Mouse (Mus musculus) limb, embryonic 15.5 days (tissue): Measurements from ENCODE around the gene Gnmt. TPM values are rescaled to one million over a fixed set of nuclear protein-coding genes. Genes with fewer than 3 reads are reported as not detected.

Experiments
- ATAC-seq: fragments of 200-750 bp; cut with Nextera tagmentation; 2 replicates; pipeline ENCODE4 v1.8.0; 2017; ENCODE audit warnings: low read depth, moderate TSS enrichment; ENCODE audit not compliant: insufficient number of reproducible peaks, low FRiP score, low TSS enrichment
- H3K27ac ChIP-seq: fragments of 300-500 bp; sonication (generic); 2 replicates; pipeline ENCODE4 v1.5.1; 2015; ENCODE audit warnings: moderate library complexity, mild to moderate bottlenecking, inconsistent platforms
- H3K27me3 ChIP-seq: fragments of 300-500 bp; sonication (generic); 2 replicates; pipeline ENCODE4 v1.6.1; 2015; ENCODE audit warnings: inconsistent platforms
- H3K36me3 ChIP-seq: fragments of 300-500 bp; sonication (generic); 2 replicates; pipeline ENCODE4 v1.6.1; 2015; ENCODE audit warnings: inconsistent platforms
- H3K4me1 ChIP-seq: fragments of 300-500 bp; sonication (generic); 2 replicates; pipeline ENCODE4 v1.6.1; 2015; ENCODE audit warnings: inconsistent platforms
- H3K4me2 ChIP-seq: fragments of 300-500 bp; sonication (generic); 2 replicates; pipeline ENCODE4 v1.6.1; 2015; ENCODE audit warnings: mild to moderate bottlenecking, inconsistent platforms
- H3K4me3 ChIP-seq: fragments of 300-500 bp; sonication (generic); 2 replicates; pipeline ENCODE4 v1.5.1; 2015; ENCODE audit warnings: mild to moderate bottlenecking, inconsistent platforms
- H3K9ac ChIP-seq: fragments of 300-500 bp; sonication (generic); 2 replicates; pipeline ENCODE4 v1.6.1; 2015; ENCODE audit warnings: inconsistent platforms
- H3K9me3 ChIP-seq: fragments of 300-500 bp; sonication (generic); 2 replicates; pipeline ENCODE4 v1.6.1; 2016; ENCODE audit warnings: inconsistent platforms
- WGBS: fragments of 180-500 bp; shearing (Covaris S2); methylation state at CpG from one replicate; pipeline ENCODE4 v1.1.7; 2015; 5-methylcytosine and 5-hydroxymethylcytosine counted together
- polyA plus RNA-seq: library from polyadenylated mRNA; unstranded; fragments of >200 nt; fragmentation: Nextera tagmentation; extraction: Ambion mirVana; gene quantifications from 2 replicates; pipeline ENCODE4 v1.2.1, GENCODE M21; 2015

The Gnmt gene
- polyA plus RNA-seq, 1 experiment from 2014 or later = 1.5 TPM

- Histone ChIP-seq H3K9me3 (no peaks in the 10 kb centered on the region), H3K4me2 (no peak overlapping the region), H3K27ac (no peak overlapping the region), H3K36me3 (peaks cover 29% of the 10 kb centered on the region), H3K4me1 (peaks cover 32% of the 10 kb centered on the region), H3K4me3 (no peak overlapping the region), H3K9ac (no peak overlapping the region), H3K27me3 (no peaks in the 10 kb centered on the region)
- WGBS = 84% methylated on average over 3 of the region's 3 CpGs
- no peak for ATAC-seq
Measured at GRCm38 (mm10) chr17:46699912-46700311, 29.1 kb downstream of the Gnmt start.

- H3K27ac ChIP-seq = no peak overlapping the region
- no peak overlapping the region for H3K4me2 ChIP-seq
- H3K9ac ChIP-seq = no peak overlapping the region
- H3K4me3 ChIP-seq = no peak overlapping the region
- ATAC-seq = no peak
- no peaks in the 10 kb centered on the region for H3K9me3 ChIP-seq
- H3K27me3 ChIP-seq = no peaks in the 10 kb centered on the region
- WGBS = 51% methylated on average over 5 of the region's 5 CpGs
- H3K36me3 ChIP-seq = peaks cover 29% of the 10 kb centered on the region
- peaks cover 32% of the 10 kb centered on the region for H3K4me1 ChIP-seq
Measured at GRCm38 (mm10) chr17:46699245-46699644, 29.7 kb downstream of the Gnmt start.

DNA sequence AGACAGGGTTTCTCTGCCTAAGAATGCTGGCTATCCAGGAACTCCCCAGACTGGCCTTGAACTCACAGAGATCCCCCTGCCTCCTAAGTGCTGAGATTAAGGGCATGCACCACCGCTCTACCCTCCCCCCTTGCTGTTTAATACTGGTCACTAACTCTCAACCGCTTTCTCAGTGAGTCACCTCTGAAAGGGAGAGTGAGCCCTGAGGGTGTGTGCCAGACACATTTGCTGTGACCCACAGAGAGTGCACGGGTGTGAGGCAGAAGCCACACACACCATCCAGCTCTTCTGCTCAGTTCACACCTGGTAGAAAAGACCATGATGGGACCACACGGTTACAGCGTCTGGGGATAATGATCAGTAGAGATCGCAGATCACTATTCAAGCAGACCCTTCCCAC, 30.5 kb downstream of the Gnmt start:
- no peak for ATAC-seq
- Histone ChIP-seq H3K9me3 (no peaks in the 10 kb centered on the region), H3K4me1 (peaks cover 26% of the 10 kb centered on the region), H3K4me3 (no peak overlapping the region), H3K27ac (no peak overlapping the region), H3K27me3 (no peaks in the 10 kb centered on the region), H3K36me3 (peaks cover 31% of the 10 kb centered on the region), H3K4me2 (no peak overlapping the region), H3K9ac (no peak overlapping the region)
- 84% methylated on average over 6 of the region's 6 CpGs for WGBS

- no peaks in the 10 kb centered on the region for H3K27me3 ChIP-seq
- H3K9ac ChIP-seq = no peak overlapping the region
- no peak overlapping the region for H3K27ac ChIP-seq
- H3K36me3 ChIP-seq = peaks cover 37% of the 10 kb centered on the region
- H3K4me2 ChIP-seq = no peak overlapping the region
- H3K9me3 ChIP-seq = no peaks in the 10 kb centered on the region
- H3K4me3 ChIP-seq = no peak overlapping the region
- 70% methylated on average over 1 of the region's 1 CpGs for WGBS
- H3K4me1 ChIP-seq = no peaks in the 10 kb centered on the region
- no peak for ATAC-seq
Measured at GRCm38 (mm10) chr17:46694517-46695063, 34.4 kb downstream of the Gnmt start.

GRCm38 (mm10) chr17:46691390-46691789, 37.6 kb downstream of the Gnmt start:
- 91% methylated on average over 2 of the region's 2 CpGs for WGBS
- H3K27ac ChIP-seq = no peak overlapping the region
- H3K4me1 ChIP-seq = no peaks in the 10 kb centered on the region
- H3K36me3 ChIP-seq = peaks cover 40% of the 10 kb centered on the region
- no peak overlapping the region for H3K9ac ChIP-seq
- no peak overlapping the region for H3K4me2 ChIP-seq
- no peaks in the 10 kb centered on the region for H3K27me3 ChIP-seq
- ATAC-seq = no peak
- H3K9me3 ChIP-seq = no peaks in the 10 kb centered on the region
- no peak overlapping the region for H3K4me3 ChIP-seq

- H3K27me3 ChIP-seq = no peaks in the 10 kb centered on the region
- H3K27ac ChIP-seq = no peak overlapping the region
- H3K4me2 ChIP-seq = no peak overlapping the region
- H3K4me1 ChIP-seq = no peaks in the 10 kb centered on the region
- ATAC-seq = no peak
- no peak overlapping the region for H3K9ac ChIP-seq
- 93% methylated on average over 12 of the region's 12 CpGs for WGBS
- no peak overlapping the region for H3K4me3 ChIP-seq
- H3K9me3 ChIP-seq = no peaks in the 10 kb centered on the region
- H3K36me3 ChIP-seq = peaks cover 42% of the 10 kb centered on the region
Measured at GRCm38 (mm10) chr17:46690665-46691064, 38.3 kb downstream of the Gnmt start.

DNA sequence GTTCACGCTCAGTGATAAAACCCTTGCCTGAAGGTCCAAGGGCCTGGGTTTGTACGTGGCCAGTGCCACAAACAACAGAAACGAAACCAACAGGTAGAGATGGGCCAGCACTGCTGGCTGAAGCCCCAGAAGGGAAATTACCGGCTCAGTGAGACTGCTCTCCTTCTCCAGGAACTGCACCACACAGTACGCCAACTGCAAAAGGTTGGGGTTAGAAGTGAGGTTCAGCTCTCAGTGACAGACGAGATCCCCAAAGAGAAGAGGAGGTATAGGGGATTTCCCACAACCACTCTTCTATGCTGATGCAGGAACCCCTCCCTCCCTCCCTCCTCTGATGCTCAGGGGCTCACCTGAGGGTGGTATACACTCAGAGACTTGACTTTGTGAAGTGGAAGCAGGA, 43.1 kb downstream of the Gnmt start:
- H3K36me3 ChIP-seq = peaks cover 58% of the 10 kb centered on the region
- 86% methylated on average over 6 of the region's 6 CpGs for WGBS
- no peak for ATAC-seq

DNA sequence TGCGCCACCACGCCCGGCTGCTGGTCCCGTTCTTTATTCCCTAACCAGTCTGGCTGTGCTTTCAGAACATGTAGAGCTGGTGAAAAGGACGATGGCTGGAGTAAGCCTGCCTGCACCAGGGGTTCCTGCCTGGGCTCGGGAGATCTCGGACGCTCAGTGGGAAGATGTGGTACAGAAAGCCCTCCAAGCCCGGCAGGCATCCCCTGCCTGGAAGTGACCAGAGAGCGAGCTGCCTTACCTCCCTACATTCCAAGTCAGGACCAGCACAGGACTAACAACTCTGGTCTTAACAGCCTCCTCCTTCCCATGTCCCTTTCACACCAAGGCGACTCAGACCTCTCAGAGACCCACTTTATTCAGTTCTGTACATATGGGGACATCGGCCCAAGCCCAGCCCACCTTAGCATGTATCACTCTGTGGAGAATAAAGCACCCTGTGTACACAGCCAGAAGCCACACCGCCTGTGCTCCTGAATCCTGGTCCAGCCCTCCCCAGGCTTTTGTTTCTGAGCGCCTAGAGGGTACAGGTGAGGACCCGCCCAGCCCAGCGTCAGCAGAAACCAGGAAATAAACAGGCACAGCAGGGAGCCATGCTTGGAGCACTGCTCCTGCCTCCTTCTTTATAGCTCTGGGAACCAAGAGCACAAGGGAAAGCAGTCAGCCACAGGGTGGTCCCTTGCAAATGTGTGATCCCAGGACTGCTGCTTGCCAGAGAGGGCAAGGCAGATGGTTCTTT, 46.1 kb downstream of the Gnmt start:
- ATAC-seq = no peak
- WGBS = 82% methylated on average over 16 of the region's 16 CpGs

More for the DNA sequence above, 43.1 kb downstream of the Gnmt start:
- H3K27me3 ChIP-seq = no peaks in the 10 kb centered on the region
- no peaks in the 10 kb centered on the region for H3K9me3 ChIP-seq
- H3K9ac ChIP-seq = no peak overlapping the region
- H3K4me3 ChIP-seq = no peak overlapping the region
- peaks cover 9% of the 10 kb centered on the region for H3K4me1 ChIP-seq
- H3K27ac ChIP-seq = no peak overlapping the region
- no peak overlapping the region for H3K4me2 ChIP-seq

GRCm38 (mm10) chr17:46681466-46682118, 47.4 kb downstream of the Gnmt start:
- no peaks in the 10 kb centered on the region for H3K9me3 ChIP-seq

More for the DNA sequence above, 46.1 kb downstream of the Gnmt start:
- Histone ChIP-seq H3K9me3 (no peaks in the 10 kb centered on the region), H3K4me3 (no peak overlapping the region), H3K9ac (no peak overlapping the region), H3K36me3 (peaks cover 56% of the 10 kb centered on the region), H3K27me3 (no peaks in the 10 kb centered on the region), H3K27ac (no peak overlapping the region), H3K4me1 (peaks cover 24% of the 10 kb centered on the region), H3K4me2 (no peak overlapping the region)

DNA sequence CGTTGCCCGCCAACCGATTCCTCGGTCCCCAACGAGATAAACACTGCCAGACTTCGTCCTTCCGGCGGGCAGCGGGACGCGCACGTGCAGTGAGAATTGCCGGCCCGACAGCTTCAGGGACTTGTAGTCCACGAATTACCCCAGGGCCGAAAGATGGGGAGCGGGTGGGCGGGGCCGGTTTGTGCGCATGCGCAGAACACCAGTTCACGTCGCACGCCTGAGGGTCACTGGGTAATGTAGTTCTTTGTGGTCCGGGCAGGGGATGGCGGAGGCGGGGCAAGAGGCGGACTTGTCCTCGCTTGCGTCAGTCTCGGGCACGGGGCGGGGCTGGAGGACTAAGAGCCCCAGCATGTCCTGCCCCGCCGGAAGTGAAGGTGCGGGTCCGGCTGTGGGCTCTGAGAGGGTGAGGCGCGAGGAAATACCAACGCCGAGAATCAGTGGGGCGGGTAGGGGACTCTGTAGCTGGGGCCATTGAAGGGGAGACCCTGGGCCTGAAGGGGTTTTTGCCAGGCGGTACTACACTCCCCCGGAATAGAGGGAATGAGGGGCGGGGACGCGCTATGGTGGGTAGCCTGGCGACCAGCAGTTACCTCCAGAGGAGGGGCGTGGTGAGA, 48.1 kb downstream of the Gnmt start, which contains the start of gene Klhdc3:
Gene Klhdc3, minus strand, starts transcription at position 155 of the 614 bp plus-strand sequence.
- peaks cover 24% of the 10 kb centered on the region for H3K4me1 ChIP-seq
- H3K27ac ChIP-seq = peak within 1 kb of the TSS; percentile 94
- peaks cover 56% of the 10 kb centered on the region for H3K36me3 ChIP-seq
- H3K4me2 ChIP-seq = peak within 1 kb of the TSS; percentile 65
- no peaks in the 10 kb centered on the region for H3K9me3 ChIP-seq
- under 1% methylated on average over 49 of the region's 49 CpGs for WGBS
- H3K27me3 ChIP-seq = no peaks in the 10 kb centered on the region
- H3K4me3 ChIP-seq = peak within 1 kb of the TSS; percentile 94
- peak; percentile 98 for ATAC-seq
- H3K9ac ChIP-seq = peak within 1 kb of the TSS; percentile 75

More at GRCm38 (mm10) chr17:46681466-46682118, 47.4 kb downstream of the Gnmt start:
- Histone ChIP-seq H3K4me3 (peak overlapping the region; percentile 94), H3K36me3 (peaks cover 56% of the 10 kb centered on the region), H3K27me3 (no peaks in the 10 kb centered on the region), H3K9ac (peak overlapping the region; percentile 21), H3K4me1 (peaks cover 24% of the 10 kb centered on the region), H3K4me2 (peak overlapping the region; percentile 65), H3K27ac (peak overlapping the region; percentile 82)
- 20% methylated on average over 12 of the region's 12 CpGs for WGBS
- no peak for ATAC-seq

GRCm38 (mm10) chr17:46679843-46680759, 48.9 kb downstream of the Gnmt start:
- ATAC-seq = peak; percentile 3; the same call in 1 of the 2 replicates
- peaks cover 56% of the 10 kb centered on the region for H3K36me3 ChIP-seq
- no peaks in the 10 kb centered on the region for H3K27me3 ChIP-seq
- no peaks in the 10 kb centered on the region for H3K9me3 ChIP-seq
- WGBS = under 1% methylated on average over 34 of the region's 34 CpGs
- peak overlapping the region; percentile 94 for H3K27ac ChIP-seq
- peak overlapping the region; percentile 75 for H3K9ac ChIP-seq
- peak overlapping the region; percentile 65 for H3K4me2 ChIP-seq
- peak overlapping the region; percentile 94 for H3K4me3 ChIP-seq
- H3K4me1 ChIP-seq = peaks cover 29% of the 10 kb centered on the region
